Mouse (Mus musculus): ENCODE measurements around the gene Kcnc3.

The Kcnc3 gene

GRCm38 (mm10) chr7:44598336-44598735, 7.9 kb downstream of the Kcnc3 start:
- no peak for DNase-seq

GRCm38 (mm10) chr7:44600691-44601262, 10.3 kb downstream of the Kcnc3 start:
- no peak for DNase-seq

DNA sequence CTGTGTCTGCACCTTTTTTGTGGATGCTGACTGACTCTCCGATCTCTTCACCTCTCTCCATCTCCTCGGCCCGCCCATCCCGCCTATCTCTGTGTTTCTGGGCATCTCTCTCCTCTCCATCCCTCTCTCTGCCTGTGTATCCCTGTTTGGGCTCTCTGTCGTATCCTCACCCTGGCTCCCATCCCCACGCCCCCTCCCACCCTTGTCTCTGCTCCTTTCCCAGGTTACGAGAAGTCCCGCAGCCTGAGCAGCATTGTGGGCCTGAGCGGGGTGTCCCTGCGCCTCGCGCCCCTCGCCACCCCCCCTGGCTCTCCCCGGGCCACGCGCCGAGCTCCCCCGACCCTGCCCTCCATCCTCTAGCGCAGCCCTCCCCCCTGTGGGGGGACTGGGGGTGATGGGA, 11.2 kb downstream of the Kcnc3 start:
- no peak for DNase-seq

DNA sequence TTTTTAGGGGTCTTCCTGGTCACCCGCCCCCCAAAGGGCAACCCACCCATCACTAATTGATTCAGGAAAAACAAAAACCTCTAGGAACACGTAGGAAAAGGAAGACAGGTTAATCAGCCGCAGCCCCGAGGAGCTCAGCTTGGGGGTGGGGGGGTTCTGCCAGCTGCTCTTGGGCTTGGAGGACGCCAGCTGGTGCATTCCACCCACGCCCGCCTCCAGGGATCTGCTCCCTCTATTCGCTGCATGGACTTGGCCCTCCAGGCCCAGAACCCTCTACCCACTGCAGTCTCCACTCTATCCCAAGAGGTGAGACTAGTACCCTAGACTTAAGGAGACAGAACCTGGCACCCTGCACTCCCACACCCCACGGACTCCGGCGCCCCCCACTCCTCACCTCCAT, 12.0 kb downstream of the Kcnc3 start:
- no peak for DNase-seq

DNA sequence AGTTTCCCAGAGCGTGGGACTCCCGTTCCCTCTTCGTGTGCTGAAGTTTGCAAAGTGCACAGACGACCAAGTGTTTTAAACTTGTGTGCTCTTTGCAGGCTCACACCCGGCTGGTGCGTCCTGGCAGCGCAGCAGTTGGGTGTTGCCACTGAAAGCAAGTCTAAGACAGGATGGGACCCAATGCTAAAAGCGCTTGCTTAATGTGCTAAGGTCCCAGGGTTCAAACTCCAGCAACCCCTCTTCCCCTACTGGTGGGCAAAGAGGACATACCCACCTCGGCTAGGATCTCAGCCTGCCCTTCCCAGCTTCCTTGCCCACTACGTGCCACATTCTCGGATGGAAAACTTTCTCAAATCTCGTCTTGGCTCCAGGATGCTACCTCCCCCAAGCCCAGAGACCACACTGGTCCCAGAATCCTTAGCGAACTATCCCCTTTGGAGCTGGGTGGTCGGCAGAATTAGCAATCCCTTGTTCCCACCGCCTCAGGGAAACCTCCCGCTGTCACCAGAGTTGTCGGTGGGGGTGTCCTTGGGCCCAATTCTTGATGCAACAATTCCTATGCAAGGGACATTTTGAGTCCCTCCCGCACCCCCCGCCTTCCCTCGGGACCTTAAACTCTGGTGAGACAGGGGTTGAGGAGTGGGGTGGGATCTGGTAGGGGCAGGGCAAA, 12.9 kb downstream of the Kcnc3 start:
- no peak for DNase-seq

DNA sequence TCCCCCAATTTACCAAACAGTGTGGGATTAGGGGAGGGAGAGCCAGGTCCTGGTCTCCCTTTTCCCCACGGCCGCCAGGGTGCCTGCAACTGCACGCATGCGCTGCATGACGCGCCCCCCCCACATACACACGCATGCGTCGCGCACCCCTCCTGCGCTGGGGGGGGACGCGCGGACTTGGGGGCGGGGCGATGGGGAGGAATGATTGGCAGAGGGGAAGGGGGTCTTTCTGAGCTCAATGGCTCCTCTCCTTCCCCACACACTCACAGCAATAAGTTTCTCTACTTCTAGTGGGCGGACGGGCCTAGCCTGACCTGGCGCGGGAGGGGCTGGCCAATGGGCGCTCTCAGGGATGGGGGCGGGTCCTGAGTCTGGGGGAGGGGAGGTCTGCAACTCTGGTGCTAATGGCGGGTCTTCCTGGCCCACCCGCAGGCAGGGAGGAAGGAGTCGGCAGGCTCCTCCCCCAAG, 13.7 kb downstream of the Kcnc3 start:
- DNase-seq = no peak

- no peak for DNase-seq
These were observed 14.2 kb downstream of the Kcnc3 start for GRCm38 (mm10) chr7:44604619-44605018.

DNA sequence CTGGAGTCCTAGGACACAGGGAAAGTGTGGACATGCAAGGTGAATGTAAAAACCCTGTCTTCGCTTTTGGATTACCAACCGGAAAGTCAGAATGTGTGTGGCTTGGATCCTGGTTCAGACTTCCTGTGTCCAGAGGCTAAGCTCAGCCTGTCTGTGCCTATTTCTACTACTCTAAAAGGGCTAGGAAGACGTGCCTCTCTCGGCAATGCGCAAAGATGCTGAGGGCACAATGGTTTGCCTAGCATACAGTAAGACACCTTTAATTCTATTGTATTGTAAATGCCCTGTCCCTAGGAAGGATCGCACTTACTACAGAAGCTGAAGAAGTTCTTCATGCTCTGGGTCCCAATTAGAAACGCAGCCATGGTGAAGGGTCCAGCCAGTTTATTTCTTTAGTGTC, 15.0 kb downstream of the Kcnc3 start:
- no peak for DNase-seq

- no peak for DNase-seq
These were observed 15.9 kb downstream of the Kcnc3 start for GRCm38 (mm10) chr7:44606171-44606901.

DNA sequence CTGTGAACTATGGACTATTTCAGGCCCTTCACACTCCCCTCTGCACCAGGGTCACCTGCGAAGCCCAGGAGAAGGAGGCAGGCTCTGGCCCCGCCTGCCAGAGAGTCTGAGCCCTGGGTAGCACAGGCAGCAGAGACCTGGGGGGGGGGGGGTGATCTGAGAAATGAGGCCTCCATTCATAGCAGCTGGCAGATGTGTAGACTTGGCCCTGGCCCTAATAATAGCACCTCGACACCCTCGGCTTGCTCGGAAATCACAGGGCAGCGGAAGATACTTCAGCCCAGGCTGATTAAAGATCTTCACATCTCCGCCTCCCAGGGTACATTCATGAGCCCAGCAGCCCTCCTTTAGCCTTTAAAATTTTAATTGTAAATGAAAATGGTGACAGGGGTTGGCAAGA, 21.7 kb downstream of the Kcnc3 start:
- no peak for DNase-seq

- DNase-seq = no peak
These were observed 23.7 kb downstream of the Kcnc3 start for GRCm38 (mm10) chr7:44614041-44614688.

DNA sequence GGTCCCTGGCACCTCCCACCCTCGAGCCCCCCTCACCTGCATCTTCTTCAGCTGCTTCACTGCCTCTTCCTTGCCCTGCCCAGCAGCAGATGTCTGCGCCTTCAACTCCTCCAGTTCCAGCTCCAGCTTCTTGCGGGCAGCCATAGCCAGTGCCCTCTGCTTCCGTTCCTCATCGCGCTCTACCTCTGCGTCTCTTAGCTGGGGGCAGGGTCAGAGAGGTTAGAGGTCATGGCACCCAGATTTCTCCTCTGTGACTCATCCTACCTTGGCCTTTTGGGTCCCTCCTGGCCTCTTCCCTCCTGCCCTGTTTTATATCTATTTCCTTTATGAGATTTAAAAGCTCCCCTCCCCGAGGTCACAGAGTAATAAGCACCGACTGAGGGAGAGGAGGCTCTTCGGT, 24.8 kb downstream of the Kcnc3 start:
- DNase-seq = no peak

GRCm38 (mm10) chr7:44615987-44616386, 25.5 kb downstream of the Kcnc3 start:
- no peak for DNase-seq

GRCm38 (mm10) chr7:44617059-44617458, 26.6 kb downstream of the Kcnc3 start:
- no peak for DNase-seq

DNA sequence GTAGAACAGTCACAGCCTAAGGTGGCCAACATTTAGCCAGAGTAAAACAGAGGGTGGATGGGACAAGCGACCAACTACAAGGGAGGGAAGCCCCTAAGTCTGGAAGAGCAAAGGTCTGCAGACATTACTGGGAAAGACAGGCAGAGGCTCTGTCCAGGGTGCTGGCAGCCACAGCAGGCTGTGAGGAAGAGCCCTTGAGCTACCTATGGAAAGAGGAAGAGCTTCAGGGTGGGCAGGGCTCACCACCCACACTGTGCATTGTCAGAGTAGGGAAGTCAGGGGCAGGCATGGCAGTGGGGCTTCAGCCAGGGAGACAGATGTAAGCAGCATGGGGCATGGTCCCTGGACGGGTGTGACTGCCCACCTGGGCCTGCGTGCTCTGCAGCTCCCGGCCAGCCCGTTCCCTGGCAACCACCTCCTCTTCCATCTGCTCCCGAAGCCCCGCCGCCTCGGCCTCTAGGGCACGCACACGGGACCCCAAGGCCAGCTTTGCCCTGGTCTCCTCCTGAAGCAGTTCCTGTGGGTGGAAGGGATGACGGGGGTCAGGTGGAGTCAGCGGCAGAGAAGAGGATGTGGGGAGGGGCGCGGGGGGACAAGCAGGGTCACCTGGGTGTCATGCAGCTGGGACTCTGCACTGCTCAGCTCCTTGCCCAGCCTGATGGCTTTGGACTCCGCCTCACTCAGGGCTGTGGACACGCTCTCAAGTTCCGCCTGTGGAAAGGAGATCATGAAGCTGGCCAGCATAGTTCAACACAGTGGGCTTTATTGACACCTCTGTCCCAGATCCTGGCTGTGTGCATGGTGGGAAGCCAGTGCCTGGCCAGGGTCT, 33.5 kb downstream of the Kcnc3 start:
- DNase-seq = no peak

DNA sequence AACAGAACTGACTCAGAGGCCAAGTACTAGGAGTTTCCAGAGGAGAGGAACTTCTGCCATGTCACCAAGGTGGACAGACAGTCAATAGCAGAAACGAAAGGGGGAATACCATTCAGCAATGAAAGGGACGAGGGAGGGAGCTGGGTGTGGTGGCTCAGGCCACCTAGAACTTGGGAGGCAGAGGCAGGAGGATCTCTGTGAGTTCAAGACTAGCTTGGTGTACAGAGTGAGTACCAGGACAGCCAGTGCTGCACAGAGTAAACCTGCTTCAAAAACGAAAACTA, 34.0 kb downstream of the Kcnc3 start:
- no peak for DNase-seq

- no peak for DNase-seq
These were observed 34.4 kb downstream of the Kcnc3 start for GRCm38 (mm10) chr7:44624828-44625227.

- no peak for DNase-seq
These were observed 35.0 kb downstream of the Kcnc3 start for GRCm38 (mm10) chr7:44625241-44626067.

GRCm38 (mm10) chr7:44626068-44626385, 35.6 kb downstream of the Kcnc3 start:
- DNase-seq = no peak

DNA sequence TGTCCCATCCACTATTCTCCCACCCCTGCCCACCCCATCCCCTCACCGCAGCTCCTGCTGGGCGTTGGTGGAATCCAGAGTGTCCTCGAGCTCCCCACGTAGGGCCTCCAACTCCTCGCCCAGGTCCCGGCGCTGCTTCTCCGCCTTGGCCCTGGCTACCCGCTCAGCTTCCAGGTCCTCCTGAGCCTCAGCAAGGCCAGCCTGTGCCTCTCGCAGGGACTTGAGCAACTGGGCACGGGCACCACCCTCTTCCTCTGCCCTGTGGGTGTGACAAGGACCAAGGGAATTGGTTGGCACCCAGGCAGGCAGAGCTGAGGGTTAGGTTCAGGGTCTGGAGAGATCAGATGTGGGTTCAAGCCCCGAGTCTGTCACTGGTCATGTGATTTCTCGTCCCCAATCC, 36.5 kb downstream of the Kcnc3 start:
- no peak for DNase-seq

DNA sequence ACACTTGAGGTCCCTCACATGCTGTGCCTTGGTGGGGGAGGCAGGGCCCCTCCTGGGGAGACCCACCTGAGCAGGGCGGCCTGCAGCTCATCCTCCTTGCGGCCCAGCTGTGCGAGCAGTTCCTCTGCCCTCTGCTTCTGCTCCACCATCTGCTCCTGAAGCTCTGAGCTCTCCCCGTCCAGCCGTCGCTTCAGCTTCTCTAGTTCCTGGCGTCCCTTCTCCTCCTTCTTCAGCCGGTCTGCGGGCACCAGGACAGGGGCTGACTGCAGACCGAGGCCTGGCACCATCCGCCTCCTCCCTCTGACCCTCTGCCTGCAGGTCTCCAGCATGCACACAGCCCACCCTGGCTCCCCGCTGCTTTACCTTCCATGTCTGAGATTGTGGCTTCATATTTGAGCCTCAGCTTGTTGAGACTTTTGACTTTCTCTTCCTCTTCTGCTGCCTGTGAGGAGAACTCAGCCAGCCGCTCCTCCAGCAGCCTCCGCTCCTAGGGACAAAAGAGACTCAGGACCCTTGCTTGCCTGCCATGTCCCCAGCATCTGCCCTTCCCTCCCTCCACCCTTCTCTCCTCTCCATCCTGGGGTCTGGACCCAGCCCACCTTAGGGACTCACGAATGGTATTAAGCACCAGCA, 38.1 kb downstream of the Kcnc3 start:
- no peak for DNase-seq

GRCm38 (mm10) chr7:44630437-44630836, 40.0 kb downstream of the Kcnc3 start:
- no peak for DNase-seq

All from kidney, adult 18-20 months (tissue).